In genomic region chr9:61872246-61872941, GRCm38 (mm10) we compare ENCODE assay signal across 13 mouse cellular contexts. TPM values are rescaled to one million over a fixed set of nuclear protein-coding genes. Genes with fewer than 3 reads are reported as not detected.
A peak's percentile ranks its signal among the peaks of the same experiment; 100 is the strongest.
DNase-seq lines count a peak whose midpoint lies in the region; ATAC-seq and TF ChIP-seq lines count a peak whose summit lies in the region.
"Had no signal": no experiment of that assay in that cellular context is flagged by ENCODE, and none has a peak within 500 bp of the region (broad histone marks: within the 10 kb centered on the region; RNA-seq: fewer than 3 reads in every experiment).

No protein-coding gene starts in this region.

- intact Hi-C loops in heart, postnatal 10 days (cut with DNase I): no loop called here

- H3K9ac ChIP-seq in forebrain, postnatal 0 days: no peak overlapping the region
- no peak overlapping the region; the same call in 1 of the 2 replicates for H3K9ac ChIP-seq in midbrain, embryonic 12.5 days (replicated peaks)
- H3K9ac ChIP-seq: intestine, embryonic 15.5 days had no signal

- no peak overlapping the region for H3K4me3 ChIP-seq in forebrain, postnatal 0 days (ENCODE audit: low read depth, low read length)
- no peak overlapping the region for H3K4me3 ChIP-seq in midbrain, embryonic 12.5 days
- H3K4me3 ChIP-seq: intestine, embryonic 15.5 days had no signal

- peak overlapping the region; percentile 67 for H3K27ac ChIP-seq in forebrain, postnatal 0 days (ENCODE audit: low read depth, low read length)
- peak overlapping the region; percentile 90 for H3K27ac ChIP-seq in midbrain, embryonic 12.5 days (replicated peaks)
- H3K27ac ChIP-seq: intestine, embryonic 15.5 days; macrophage had no signal

- H3K4me2 ChIP-seq in forebrain, postnatal 0 days (ENCODE audit: low read depth): no peak overlapping the region
- 0 out of 2 replicates have a peak overlapping the region, but pooled peaks have one; percentile 21 for H3K4me2 ChIP-seq in midbrain, embryonic 12.5 days (replicated peaks)
- H3K4me2 ChIP-seq: intestine, embryonic 15.5 days had no signal

- TF ChIP-seq CTCF in forebrain, postnatal 0 days (IDR thresholded peaks at IDR 0.05; ENCODE audit: low read depth): no peak

- H3K9me3 ChIP-seq in forebrain, postnatal 0 days (ENCODE audit: low read length): no peaks in the 10 kb centered on the region
- no peaks in the 10 kb centered on the region for H3K9me3 ChIP-seq in midbrain, embryonic 12.5 days
- H3K9me3 ChIP-seq: intestine, embryonic 15.5 days had no signal

- H3K36me3 ChIP-seq in forebrain, postnatal 0 days (ENCODE audit: insufficient read depth): no peaks in the 10 kb centered on the region
- H3K36me3 ChIP-seq in midbrain, embryonic 12.5 days: no peaks in the 10 kb centered on the region
- H3K36me3 ChIP-seq: intestine, embryonic 15.5 days had no signal

- H3K27me3 ChIP-seq in forebrain, postnatal 0 days (ENCODE audit: insufficient read depth, low read length): no peaks in the 10 kb centered on the region
- peaks cover 6% of the 10 kb centered on the region; the same call in 1 of the 2 replicates for H3K27me3 ChIP-seq in midbrain, embryonic 12.5 days

- WGBS in forebrain, postnatal 0 days: 7% methylated on average over 8 of the region's 8 CpGs
- WGBS in midbrain, embryonic 12.5 days: 8% methylated on average over 8 of the region's 8 CpGs

- ATAC-seq in forebrain, postnatal 0 days: peak; percentile 91
- peak; percentile 95 for ATAC-seq in midbrain, embryonic 12.5 days (ENCODE audit: low FRiP score, low read depth)
- ATAC-seq: intestine, embryonic 15.5 days had no signal

- DNase-seq in right cerebral cortex, adult 18-20 months: peak; percentile 33
- no peak for DNase-seq in right cerebral cortex, postnatal 14 days
- DNase-seq in forebrain, postnatal 0 days: peak; percentile 71
- DNase-seq in cerebellum, postnatal 25 days: no peak
- DNase-seq in heart, postnatal 10 days: no peak
- no peak for DNase-seq in gastrocnemius, postnatal 10 days
- DNase-seq in urinary bladder, postnatal 10 days (ENCODE audit: low spot score): no peak
- DNase-seq: adrenal gland, postnatal 25 days; cerebellum, adult 9-10 months; liver had no signal

- H3K4me1 ChIP-seq in forebrain, postnatal 0 days (ENCODE audit: insufficient read depth): peaks cover 34% of the 10 kb centered on the region
- peaks cover 49% of the 10 kb centered on the region for H3K4me1 ChIP-seq in midbrain, embryonic 12.5 days

RNA-seq across cellular contexts. Expression of gene Rplp1, which starts 41.9 kb away (rescaled TPM):
- 3,281 and 3,879 TPM in 2 replicates for total RNA-seq in forebrain, postnatal 0 days (2014; rRNA removed)
- 995 and 1,414 TPM in 2 replicates for polyA plus RNA-seq in forebrain, postnatal 0 days (2015; fragmentation: Nextera tagmentation; extraction: Ambion mirVana)
- 777 and 790 TPM in 2 replicates for polyA plus RNA-seq in midbrain, embryonic 12.5 days (2016; fragmentation: Nextera tagmentation; extraction: Ambion mirVana)
- 1,000 to 10,000 TPM; 1,715 to 1,777 TPM for total RNA-seq in heart, postnatal 10 days (2021)
- total RNA-seq in gastrocnemius, postnatal 10 days (2021): 1,000 to 10,000 TPM; 1,829 to 1,854 TPM

Comparison
In these comparisons a context has a peak if more than half of its experiments do, and no peak if none do; other contexts are left out.
1. DNase-seq: peak in right cerebral cortex, adult 18-20 months (single experiment) and forebrain, postnatal 0 days (single experiment); none in right cerebral cortex, postnatal 14 days (single experiment), cerebellum, postnatal 25 days (0 of 2), heart, postnatal 10 days (0 of 2), gastrocnemius, postnatal 10 days (single experiment) and urinary bladder, postnatal 10 days (single experiment).